Mouse (Mus musculus): ENCODE data around the gene Lefty1. TPM values are rescaled to one million over a fixed set of nuclear protein-coding genes. Genes with fewer than 3 reads are reported as not detected.
"Not testable (repeated sequence)": the region's sequence is repeated elsewhere in the genome, so short reads cannot be mapped to it uniquely, and the experiment has no call there.

Lefty1 gene
- polyA plus RNA-seq, 1 experiment: 4.3 TPM

DNA sequence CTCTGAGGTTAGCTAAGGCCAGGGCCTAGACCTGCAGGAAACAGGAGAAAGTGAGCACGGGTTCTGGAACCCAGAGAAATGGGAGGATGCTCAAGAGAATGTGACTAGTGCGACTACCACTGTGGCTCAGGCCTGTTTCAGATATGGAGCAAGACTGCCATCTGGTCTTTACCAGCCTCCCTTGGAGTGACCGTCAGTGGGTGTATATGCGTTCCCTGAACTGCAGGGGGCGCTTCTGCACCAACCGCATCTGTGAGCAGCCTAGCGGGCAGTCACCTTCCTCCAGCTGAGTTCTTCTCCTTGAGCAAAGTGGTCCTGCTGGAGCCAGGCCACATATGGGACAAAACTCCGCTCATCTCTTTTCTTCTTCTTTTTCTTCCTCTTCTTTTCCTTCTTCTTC is 15.1 kb upstream of the Lefty1 start:
- no peak for DNase-seq (ENCODE audit: extremely low spot score in 1 of 2, low spot score in 1 of 2)

DNA sequence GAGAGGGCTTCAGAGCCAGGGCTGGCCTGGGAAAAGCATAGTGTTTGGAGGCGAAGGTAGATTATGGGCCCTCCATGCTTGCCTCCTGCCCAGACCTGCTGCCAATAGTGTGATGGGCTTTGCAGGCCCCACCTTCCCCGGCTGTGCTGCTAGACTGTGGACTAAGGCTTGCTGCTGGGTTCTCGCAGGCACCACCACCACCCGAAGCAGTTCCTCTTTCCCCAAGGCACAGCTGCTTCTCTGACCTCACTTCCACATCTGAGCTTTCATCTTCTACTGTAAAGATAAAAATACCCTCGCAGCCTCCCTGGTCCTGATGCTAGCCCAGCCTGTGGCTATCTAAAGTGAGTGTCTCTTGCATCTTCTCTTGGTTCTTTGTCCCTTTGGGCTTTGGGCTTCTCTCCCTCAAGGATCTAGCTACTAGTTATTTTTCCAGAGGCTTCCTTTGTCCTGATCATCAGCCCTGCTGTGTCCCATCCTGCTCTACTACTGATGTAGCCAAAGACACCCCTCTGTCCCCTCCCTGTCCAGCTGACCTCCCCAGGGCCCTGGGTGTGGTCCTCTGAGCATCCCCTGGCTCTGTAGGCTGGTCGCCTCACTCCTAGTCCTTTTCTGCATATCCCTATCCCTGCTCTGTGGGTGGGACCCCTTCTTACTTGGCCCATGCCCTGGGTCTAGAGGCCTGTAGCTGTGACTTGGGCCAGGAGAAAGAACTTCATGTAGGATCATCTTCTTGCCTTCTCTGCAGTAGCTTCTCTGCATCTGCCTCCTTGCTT is 12.4 kb upstream of the Lefty1 start:
- DNase-seq (ENCODE audit: extremely low spot score in 1 of 2, low spot score in 1 of 2): no peak

DNA sequence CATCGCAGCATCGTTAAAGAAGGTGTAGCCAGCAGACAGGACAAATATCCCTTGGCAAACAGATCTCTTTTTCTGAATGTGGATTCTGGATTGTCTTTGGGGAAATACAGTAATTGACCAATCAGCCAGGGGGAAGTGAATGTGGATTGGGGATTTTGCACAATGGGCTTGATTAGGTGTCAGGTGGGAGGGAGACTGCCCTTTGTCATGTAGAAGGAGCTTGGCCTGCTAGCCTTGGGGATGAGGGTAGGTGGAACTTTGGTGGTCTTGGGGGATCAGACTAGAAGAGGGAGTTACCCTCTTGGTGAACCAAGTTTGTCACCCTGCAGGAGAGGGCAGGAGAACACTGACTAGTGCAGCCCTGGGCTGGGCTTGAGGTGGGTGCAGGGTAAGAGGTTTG is 10.1 kb upstream of the Lefty1 start:
- no peak for DNase-seq (ENCODE audit: extremely low spot score in 1 of 2, low spot score in 1 of 2)

DNA sequence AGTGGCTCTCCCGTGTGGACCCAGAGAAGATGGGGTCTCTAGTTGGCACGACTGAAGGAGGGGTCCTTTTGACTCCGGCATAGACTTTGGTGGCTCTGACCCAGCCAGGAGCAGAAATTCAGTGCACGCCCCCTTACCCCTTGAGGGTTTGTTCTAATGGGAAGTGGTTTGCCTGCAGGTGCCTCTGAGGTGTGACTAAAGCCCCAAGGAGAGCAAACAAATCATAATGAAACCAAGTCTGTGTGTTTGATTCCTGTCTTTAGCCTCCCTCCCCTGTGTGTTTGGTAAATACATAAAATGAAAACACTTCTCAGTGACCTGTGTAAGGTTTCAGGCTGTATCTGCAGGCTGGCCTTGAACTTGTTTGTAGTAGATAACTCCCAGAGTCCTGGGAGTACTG is 8.5 kb upstream of the Lefty1 start:
- DNase-seq (ENCODE audit: extremely low spot score in 1 of 2, low spot score in 1 of 2): no peak

DNA sequence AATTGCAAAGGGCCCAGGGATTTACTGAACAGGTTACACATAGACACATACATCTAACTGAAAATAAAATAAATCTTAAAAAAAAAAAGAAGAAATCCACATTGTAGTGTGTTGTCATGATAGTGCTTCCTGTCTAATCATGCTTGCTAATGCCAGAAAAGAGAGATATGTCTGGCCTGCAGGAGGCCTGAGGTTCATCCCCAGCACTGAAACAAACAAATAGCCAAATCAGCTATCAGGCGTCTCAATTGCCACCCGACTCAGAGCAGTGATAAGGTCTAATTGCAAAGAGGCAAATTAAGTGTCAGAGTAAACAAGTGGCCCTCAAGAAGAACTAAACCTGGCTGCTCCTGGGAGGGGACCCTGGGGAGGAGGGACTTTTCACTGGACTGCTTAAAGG is 5.2 kb upstream of the Lefty1 start:
- no peak for DNase-seq (ENCODE audit: extremely low spot score in 1 of 2, low spot score in 1 of 2)

DNA sequence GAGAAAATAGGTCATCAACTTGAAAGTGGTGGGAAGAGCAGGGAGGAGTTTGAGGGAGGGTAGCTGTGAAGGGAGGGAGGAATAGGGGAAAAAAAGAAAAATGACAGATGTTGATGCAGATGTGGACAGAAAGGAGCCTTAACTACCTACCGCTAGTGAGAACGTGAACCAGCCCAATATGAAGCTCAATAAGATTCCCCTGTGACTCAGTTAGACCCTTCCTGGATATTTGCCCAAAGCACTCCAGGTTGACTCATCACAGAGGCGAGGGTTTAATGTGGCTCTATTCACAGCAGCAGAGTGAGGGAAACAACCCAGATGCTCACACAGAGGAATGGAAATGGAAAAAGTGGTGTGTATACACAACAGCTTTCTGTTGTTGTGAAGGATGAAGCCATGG is 3.7 kb upstream of the Lefty1 start:
- DNase-seq (ENCODE audit: extremely low spot score in 1 of 2, low spot score in 1 of 2): no peak

DNA sequence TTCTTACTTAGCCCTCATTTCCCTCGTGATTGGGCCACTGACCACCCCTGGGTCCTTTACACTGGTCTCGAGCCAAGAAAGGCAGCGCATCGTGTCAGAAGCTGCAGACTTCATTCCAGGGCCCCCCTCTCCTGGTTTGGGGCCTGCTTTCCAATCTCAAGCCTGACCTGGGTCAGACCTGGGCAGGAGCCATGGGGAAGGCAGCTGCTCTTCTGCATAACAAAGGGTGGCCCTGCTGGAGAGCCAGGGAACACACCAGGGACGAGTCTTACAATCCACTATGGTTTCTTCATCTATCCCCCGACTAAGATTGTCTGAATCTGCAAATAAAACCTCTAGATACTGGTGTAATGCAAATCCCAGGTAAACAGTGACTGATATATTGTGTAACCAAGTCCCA is 1.2 kb upstream of the Lefty1 start:
- DNase-seq (ENCODE audit: extremely low spot score in 1 of 2, low spot score in 1 of 2): no peak

DNA sequence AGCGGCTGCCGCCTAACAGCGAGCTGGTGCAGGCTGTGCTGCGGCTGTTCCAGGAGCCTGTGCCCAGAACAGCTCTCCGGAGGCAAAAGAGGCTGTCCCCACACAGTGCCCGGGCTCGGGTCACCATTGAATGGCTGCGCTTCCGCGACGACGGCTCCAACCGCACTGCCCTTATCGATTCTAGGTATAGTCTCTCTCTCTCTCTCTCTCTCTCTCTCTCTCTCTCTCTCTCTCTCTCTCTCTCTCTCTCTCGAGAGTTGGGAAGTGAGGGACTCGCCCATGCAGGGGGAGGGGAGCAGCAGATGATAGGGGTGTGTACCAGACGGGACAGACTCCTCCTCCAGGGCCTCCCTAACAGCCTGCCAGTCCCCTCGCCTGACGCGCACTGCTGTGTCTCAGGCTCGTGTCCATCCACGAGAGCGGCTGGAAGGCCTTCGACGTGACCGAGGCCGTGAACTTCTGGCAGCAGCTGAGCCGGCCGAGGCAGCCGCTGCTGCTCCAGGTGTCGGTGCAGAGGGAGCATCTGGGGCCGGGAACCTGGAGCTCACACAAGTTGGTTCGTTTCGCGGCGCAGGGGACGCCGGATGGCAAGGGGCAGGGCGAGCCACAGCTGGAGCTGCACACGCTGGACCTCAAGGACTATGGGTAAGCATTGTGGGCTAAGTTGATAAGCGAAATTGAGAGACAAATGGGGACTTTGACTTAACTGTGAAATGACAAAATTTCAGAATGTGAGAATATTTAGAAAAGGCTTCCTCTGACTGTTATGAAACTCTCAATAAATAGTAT is 2.0 kb downstream of the Lefty1 start:
- not testable (repeated sequence) for DNase-seq (ENCODE audit: extremely low spot score in 1 of 2, low spot score in 1 of 2)

DNA sequence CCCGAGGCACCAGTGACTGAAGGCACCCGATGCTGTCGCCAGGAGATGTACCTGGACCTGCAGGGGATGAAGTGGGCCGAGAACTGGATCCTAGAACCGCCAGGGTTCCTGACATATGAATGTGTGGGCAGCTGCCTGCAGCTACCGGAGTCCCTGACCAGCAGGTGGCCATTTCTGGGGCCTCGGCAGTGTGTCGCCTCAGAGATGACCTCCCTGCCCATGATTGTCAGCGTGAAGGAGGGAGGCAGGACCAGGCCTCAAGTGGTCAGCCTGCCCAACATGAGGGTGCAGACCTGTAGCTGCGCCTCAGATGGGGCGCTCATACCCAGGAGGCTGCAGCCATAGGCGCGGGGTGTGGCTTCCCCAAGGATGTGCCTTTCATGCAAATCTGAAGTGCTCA is 2.8 kb downstream of the Lefty1 start:
- DNase-seq (ENCODE audit: extremely low spot score in 1 of 2, low spot score in 1 of 2): not testable (repeated sequence)

DNA sequence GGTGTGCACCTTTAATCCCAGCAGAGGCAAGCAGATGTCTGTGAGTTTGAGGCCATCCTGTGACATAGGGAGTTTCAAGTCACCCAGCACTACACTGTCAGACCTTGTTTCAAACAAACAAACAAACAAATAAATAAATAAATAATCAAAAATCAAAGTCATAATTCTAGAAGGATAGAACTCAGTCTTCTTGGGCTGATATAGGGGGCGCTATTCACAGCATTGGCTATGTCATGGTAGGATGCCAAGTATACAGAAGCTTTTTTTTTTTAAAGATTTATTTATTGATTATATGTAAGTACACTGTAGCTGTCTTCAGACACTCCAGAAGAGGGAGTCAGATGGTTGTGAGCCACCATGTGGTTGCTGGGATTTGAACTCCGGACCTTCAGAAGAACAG is 4.0 kb downstream of the Lefty1 start:
- DNase-seq (ENCODE audit: extremely low spot score in 1 of 2, low spot score in 1 of 2): not testable (repeated sequence)

DNA sequence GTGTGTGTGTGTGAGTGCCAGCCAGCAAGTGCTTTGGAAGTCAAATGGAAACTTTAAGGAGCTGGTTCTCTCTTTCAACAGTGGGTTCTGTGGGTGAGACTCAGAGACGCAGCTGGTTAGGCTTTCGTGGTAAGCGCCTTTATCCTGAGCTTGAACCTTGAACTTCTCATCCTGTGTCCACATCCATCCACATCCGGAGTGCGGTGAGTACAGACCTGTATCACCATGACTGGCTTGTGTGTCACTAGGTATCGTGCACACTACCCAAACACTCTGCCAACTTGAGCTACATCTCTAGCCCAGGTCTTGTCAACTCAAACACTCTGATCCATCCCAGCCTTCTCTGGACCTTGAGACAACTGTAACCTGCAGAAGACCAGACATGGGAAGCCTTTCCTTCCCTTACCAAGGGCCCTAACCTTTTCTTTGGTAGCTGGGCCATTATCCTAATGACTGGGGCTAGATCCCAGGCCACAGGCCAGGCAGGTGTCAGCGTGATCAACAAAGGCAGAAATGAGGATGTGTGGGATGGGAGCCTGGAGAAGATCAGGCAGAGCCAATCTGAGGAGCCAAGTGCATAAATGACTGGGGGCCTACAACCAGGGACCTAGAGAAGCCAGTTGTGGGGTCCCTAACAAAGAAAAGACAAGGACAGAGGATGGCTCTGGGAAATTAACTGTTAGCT is 6.1 kb downstream of the Lefty1 start:
- DNase-seq (ENCODE audit: extremely low spot score in 1 of 2, low spot score in 1 of 2): no peak

DNA sequence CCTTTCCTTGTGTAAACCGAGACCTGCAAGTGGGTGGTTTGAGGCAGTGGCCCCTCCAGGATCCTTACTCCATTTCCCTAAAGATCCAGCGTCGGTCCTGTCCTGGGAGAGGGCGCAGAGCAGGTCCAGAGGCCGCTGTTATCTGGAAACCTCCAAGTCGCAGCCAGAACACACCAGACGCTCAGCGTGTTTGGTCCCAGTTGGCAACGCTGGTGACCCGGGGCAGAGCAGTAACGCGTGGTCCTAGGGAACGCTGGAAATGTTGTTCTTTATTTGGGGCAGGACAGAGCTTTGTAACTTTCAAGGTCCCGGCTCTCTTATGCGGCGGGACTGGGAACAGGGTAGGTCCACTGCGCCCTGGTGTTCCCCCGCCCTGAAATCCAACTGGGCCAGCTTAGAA is 6.9 kb downstream of the Lefty1 start:
- DNase-seq (ENCODE audit: extremely low spot score in 1 of 2, low spot score in 1 of 2): no peak

DNA sequence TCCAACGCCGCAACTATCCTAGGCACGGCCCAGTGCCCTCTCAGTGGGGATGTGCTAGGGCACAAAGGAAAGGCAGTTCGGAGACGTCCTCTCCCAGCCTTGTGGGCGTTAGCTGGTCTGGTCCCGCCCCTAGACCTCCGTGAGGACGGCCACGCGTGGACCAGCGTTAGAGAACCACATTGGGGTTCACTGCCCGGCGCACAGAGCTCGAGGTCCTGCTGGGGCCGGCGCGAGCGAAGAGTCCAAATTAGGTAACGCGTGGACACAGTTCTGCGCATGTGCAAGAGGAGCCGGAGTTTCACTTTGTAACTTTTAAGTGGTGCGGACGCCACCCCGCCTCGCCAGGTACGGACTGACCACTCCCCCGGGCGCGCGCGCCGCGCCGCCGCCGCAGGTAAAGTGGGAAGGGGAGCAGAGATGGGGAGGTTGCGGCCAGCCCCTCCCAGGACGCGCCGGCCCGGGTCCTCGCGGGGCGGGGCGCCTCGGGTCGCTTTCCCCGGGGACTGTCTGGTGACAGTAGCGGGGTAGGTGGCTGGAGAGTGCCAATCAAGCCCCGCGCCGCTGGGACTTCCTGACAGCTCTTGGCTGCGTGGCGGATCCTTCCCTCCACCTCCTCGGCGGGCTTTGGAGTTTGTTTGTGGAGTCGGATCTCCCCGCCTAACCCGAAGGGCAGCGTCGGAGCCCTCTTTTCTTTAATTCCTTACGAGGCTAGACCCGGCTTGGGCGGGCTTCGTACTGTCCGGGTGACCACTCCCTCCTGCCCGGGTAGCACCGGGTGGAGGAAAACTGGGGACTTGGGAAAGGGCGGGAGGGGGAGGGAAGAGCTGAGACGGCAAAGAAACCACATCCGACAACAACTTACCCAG is 7.6 kb downstream of the Lefty1 start, which contains the start of gene Tmem63a:
Gene Tmem63a, plus strand, starts transcription at position 179 of the 866 bp plus-strand sequence.
- peak in 1 of 2 experiments; percentile 42 for DNase-seq (ENCODE audit: extremely low spot score in 1 of 2, low spot score in 1 of 2)

DNA sequence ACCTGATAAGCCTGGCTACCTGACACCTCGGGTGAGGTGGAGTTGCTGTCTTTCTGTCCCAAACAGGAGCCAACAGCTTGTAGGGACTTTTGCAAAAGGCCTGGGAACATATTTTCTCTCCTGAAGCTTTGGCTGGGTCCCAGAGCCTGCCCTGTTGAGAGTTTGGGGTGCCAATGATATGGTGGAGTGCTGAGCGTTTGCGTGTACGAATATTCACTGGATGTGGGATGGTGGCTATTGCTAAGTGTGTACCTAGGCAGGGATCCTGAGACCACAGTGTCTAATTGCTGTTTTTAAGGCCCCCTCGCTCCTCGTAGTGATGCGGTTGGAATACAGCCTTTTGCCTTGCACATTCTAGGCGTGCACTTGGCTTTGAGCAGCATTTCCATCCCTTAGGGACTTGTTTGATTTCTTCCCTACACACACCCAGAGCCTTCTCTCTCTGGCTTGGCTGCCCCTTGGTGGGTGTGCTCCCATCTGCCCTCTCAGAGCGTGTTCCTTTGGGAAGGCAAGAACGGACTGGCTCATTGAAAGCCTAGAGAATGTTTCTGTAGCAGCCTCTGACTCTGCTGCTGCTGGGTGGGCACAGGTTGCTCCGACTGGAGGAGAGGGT is 8.3 kb downstream of the Lefty1 start:
- DNase-seq (ENCODE audit: extremely low spot score in 1 of 2, low spot score in 1 of 2): no peak

DNA sequence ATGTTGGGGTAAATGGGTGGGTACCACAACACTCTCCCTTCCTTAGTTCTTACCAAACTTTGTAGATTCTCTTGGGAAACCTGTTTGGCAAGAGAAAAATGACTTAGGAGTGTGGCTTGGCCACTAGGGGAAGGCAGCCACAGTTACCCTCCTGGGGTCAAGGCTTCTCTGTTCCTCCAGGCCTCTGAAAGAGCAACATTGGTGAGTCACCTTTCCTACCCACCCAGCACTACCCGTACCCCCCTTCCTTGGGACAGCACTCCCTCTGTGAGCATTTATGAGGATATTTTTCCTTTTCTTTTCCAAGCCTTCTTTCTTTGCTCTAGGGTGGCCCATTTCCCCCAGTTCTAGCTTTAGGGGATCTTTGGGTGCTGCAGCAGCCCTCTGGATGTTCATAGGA is 9.1 kb downstream of the Lefty1 start:
- DNase-seq (ENCODE audit: extremely low spot score in 1 of 2, low spot score in 1 of 2): no peak

DNA sequence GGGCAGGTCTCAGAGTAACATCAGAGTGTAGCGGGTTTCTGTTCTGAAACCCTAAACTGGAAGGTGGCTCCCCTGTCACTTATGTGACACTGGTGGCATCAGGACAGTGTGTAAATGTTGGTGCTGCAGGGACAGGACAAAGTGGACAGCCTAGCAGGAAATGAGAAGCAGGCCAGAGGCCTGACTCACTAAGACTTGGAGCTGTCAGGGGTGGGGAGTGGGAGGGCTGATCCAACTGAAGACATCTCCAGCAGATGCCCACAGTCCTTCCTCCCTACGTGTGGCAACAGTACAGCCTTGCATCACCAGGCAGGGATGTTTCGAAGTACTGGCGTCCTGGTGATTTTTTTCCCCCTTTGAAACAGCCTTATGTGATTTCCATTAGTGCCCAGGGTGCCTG is 9.7 kb downstream of the Lefty1 start:
- no peak for DNase-seq (ENCODE audit: extremely low spot score in 1 of 2, low spot score in 1 of 2)

DNA sequence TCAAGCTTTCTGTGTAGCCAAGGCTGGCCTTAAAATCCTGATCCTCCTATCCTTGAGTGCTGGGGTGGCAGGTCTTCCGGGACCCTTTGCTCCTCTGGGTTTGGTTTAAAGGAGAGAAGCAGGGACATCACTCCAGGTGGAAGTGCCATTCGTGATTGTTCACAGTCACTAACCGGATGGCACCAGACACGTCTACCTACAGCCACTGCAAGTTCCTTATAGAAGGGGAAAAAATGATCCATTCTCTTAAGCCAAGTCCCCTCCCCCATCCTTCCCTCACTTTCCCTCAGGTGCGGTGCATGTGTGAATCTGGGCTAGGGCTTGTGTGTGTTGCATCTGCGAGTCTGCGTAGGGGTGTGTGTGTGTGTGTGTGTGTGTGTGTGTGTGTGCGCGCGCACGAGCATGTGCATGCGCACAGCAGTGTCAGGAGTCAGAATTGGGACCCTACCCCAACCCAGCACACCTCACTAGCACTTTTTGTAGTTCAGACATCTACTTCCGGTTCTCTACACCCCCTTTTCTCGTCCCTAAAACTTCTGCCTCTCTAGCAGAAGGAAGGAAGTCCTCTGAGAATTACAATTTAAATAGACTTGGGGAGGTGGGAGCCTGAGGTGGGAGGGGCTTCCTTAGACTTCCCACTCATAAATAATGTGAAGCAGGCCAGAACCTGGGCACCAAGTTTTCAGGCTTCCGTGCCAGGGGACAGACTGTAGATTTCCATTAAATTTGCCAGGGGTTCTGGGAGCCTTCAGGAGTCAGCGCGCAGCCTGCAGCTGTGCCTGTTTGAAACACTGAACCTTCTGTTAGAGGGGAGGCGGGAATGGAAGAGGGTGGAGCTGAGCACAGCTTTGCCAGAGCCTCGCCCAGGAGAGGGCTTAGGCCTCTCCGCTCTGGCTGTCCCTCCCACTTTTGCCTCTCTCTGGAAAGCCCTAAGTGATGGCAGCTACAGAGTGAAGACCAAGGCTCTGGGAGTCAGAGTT is 10.5 kb downstream of the Lefty1 start:
- DNase-seq (ENCODE audit: extremely low spot score in 1 of 2, low spot score in 1 of 2): peak in 1 of 2 experiments; percentile 29

DNA sequence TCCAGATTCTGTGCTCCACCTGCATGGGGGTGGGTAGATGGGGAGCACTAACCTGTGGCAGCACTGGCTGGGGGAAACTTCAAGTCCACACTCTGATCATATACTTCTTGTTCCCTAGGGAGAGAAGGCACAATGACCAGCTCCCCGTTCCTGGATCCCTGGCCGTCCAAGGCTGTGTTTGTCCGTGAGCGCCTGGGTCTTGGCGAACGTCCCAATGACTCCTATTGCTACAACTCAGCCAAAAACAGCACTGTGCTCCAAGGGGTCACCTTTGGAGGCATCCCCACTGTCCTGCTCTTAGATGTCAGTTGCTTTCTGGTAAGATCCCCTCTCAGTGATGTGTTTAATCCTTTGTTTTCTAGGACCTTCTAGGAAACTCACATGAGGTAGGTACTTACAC is 11.6 kb downstream of the Lefty1 start:
- DNase-seq (ENCODE audit: extremely low spot score in 1 of 2, low spot score in 1 of 2): no peak

Data from frontal cortex, adult 2 months (tissue).